Mouse (Mus musculus): ENCODE results near the gene Maml2. TPM values are rescaled to one million over a fixed set of nuclear protein-coding genes. Genes with fewer than 3 reads are reported as not detected.

The Maml2 gene
- polyA plus RNA-seq, 1 experiment from 2014 or later, result 6.3 TPM

GRCm38 (mm10) chr9:13607609-13608185 lies 309.9 kb downstream of the Maml2 start:
- DNase-seq (ENCODE audit: extremely low spot score, low spot score), result no peak
- H3K9me3 ChIP-seq, result no peaks in the 10 kb centered on the region
- no peak overlapping the region for H3K4me3 ChIP-seq
- H3K4me1 ChIP-seq, result peaks cover 14% of the 10 kb centered on the region
- H3K27me3 ChIP-seq (ENCODE audit: poor library complexity, severe bottlenecking), result no peaks in the 10 kb centered on the region
- WGBS, result 80% methylated on average over 8 of the region's 8 CpGs
- H3K36me3 ChIP-seq (replicated peaks), result no peaks in the 10 kb centered on the region
- no peak overlapping the region for H3K27ac ChIP-seq

- no peak overlapping the region for H3K27ac ChIP-seq
- no peaks in the 10 kb centered on the region for H3K36me3 ChIP-seq (replicated peaks)
- no peak overlapping the region for H3K4me3 ChIP-seq
- H3K4me1 ChIP-seq, result peaks cover 23% of the 10 kb centered on the region
- H3K9me3 ChIP-seq, result no peaks in the 10 kb centered on the region
- DNase-seq (ENCODE audit: extremely low spot score, low spot score), result no peak
- WGBS, result 61% methylated on average over 3 of the region's 3 CpGs
- H3K27me3 ChIP-seq (ENCODE audit: poor library complexity, severe bottlenecking), result no peaks in the 10 kb centered on the region
Measured at GRCm38 (mm10) chr9:13608532-13609071, 310.8 kb downstream of the Maml2 start.

GRCm38 (mm10) chr9:13611561-13611960 lies 313.8 kb downstream of the Maml2 start:
- Histone ChIP-seq H3K4me3 (no peak overlapping the region), H3K36me3 (replicated peaks) (no peaks in the 10 kb centered on the region), H3K9me3 (no peaks in the 10 kb centered on the region), H3K27ac (no peak overlapping the region), H3K27me3 (ENCODE audit: poor library complexity, severe bottlenecking) (no peaks in the 10 kb centered on the region), H3K4me1 (peaks cover 41% of the 10 kb centered on the region)
- WGBS, result 91% methylated on average over 3 of the region's 3 CpGs
- no peak for DNase-seq (ENCODE audit: extremely low spot score, low spot score)

GRCm38 (mm10) chr9:13612371-13612770 lies 314.6 kb downstream of the Maml2 start:
- 59% methylated on average over 8 of the region's 8 CpGs for WGBS
- Histone ChIP-seq H3K4me1 (peaks cover 48% of the 10 kb centered on the region), H3K4me3 (no peak overlapping the region), H3K27ac (no peak overlapping the region), H3K36me3 (replicated peaks) (no peaks in the 10 kb centered on the region), H3K9me3 (no peaks in the 10 kb centered on the region), H3K27me3 (ENCODE audit: poor library complexity, severe bottlenecking) (no peaks in the 10 kb centered on the region)
- no peak for DNase-seq (ENCODE audit: extremely low spot score, low spot score)

- Histone ChIP-seq H3K4me3 (0 out of 2 replicates have a peak overlapping the region, but pooled peaks have one; percentile 5), H3K27ac (peak overlapping the region; percentile 75), H3K36me3 (replicated peaks) (no peaks in the 10 kb centered on the region), H3K4me1 (peaks cover 40% of the 10 kb centered on the region), H3K27me3 (ENCODE audit: poor library complexity, severe bottlenecking) (no peaks in the 10 kb centered on the region), H3K9me3 (no peaks in the 10 kb centered on the region)
- peak; percentile 20 for DNase-seq (ENCODE audit: extremely low spot score, low spot score)
- 36% methylated on average over 8 of the region's 8 CpGs for WGBS
Measured at GRCm38 (mm10) chr9:13613325-13614268, 315.8 kb downstream of the Maml2 start.

GRCm38 (mm10) chr9:13616383-13617009 lies 318.7 kb downstream of the Maml2 start:
- DNase-seq (ENCODE audit: extremely low spot score, low spot score), result no peak
- H3K4me3 ChIP-seq, result no peak overlapping the region
- peaks cover 4% of the 10 kb centered on the region for H3K36me3 ChIP-seq (replicated peaks)
- 51% methylated on average over 5 of the region's 5 CpGs for WGBS
- H3K4me1 ChIP-seq, result peaks cover 43% of the 10 kb centered on the region
- H3K27ac ChIP-seq, result peak overlapping the region; percentile 15; the same call in 1 of the 2 replicates
- no peaks in the 10 kb centered on the region for H3K9me3 ChIP-seq
- H3K27me3 ChIP-seq (ENCODE audit: poor library complexity, severe bottlenecking), result no peaks in the 10 kb centered on the region

- no peaks in the 10 kb centered on the region for H3K27me3 ChIP-seq (ENCODE audit: poor library complexity, severe bottlenecking)
- 0 out of 2 replicates have a peak overlapping the region, but pooled peaks have one; percentile 4 for H3K27ac ChIP-seq
- no peak overlapping the region for H3K4me3 ChIP-seq
- H3K36me3 ChIP-seq (replicated peaks), result peaks cover 4% of the 10 kb centered on the region
- H3K9me3 ChIP-seq, result no peaks in the 10 kb centered on the region
- 81% methylated on average over 6 of the region's 6 CpGs for WGBS
- DNase-seq (ENCODE audit: extremely low spot score, low spot score), result no peak
- peaks cover 18% of the 10 kb centered on the region for H3K4me1 ChIP-seq
Measured at GRCm38 (mm10) chr9:13620794-13621193, 323.0 kb downstream of the Maml2 start.

- WGBS, result 98% methylated on average over 3 of the region's 3 CpGs
- peaks cover 16% of the 10 kb centered on the region for H3K4me1 ChIP-seq
- H3K36me3 ChIP-seq (replicated peaks), result peaks cover 4% of the 10 kb centered on the region
- H3K4me3 ChIP-seq, result no peak overlapping the region
- no peaks in the 10 kb centered on the region for H3K27me3 ChIP-seq (ENCODE audit: poor library complexity, severe bottlenecking)
- H3K9me3 ChIP-seq, result no peaks in the 10 kb centered on the region
- DNase-seq (ENCODE audit: extremely low spot score, low spot score), result no peak
- no peak overlapping the region for H3K27ac ChIP-seq
Measured at GRCm38 (mm10) chr9:13621941-13622340, 324.2 kb downstream of the Maml2 start.

GRCm38 (mm10) chr9:13622426-13622825 lies 324.7 kb downstream of the Maml2 start:
- no peak overlapping the region for H3K4me3 ChIP-seq
- no peaks in the 10 kb centered on the region for H3K9me3 ChIP-seq
- H3K27ac ChIP-seq, result no peak overlapping the region
- H3K27me3 ChIP-seq (ENCODE audit: poor library complexity, severe bottlenecking), result no peaks in the 10 kb centered on the region
- H3K4me1 ChIP-seq, result peaks cover 13% of the 10 kb centered on the region
- peaks cover 4% of the 10 kb centered on the region for H3K36me3 ChIP-seq (replicated peaks)
- 89% methylated on average over 5 of the region's 5 CpGs for WGBS
- DNase-seq (ENCODE audit: extremely low spot score, low spot score), result no peak

GRCm38 (mm10) chr9:13623892-13624422 lies 326.2 kb downstream of the Maml2 start:
- no peak for DNase-seq (ENCODE audit: extremely low spot score, low spot score)
- whole genome bisulfite sequencing, result 96% methylated on average over 3 of the region's 3 CpGs
- H3K4me3 ChIP-seq, result no peak overlapping the region

GRCm38 (mm10) chr9:13624780-13625179 lies 327.0 kb downstream of the Maml2 start:
- Histone ChIP-seq H3K9me3 (no peaks in the 10 kb centered on the region), H3K27me3 (ENCODE audit: poor library complexity, severe bottlenecking) (no peaks in the 10 kb centered on the region), H3K4me3 (no peak overlapping the region), H3K36me3 (replicated peaks) (peaks cover 4% of the 10 kb centered on the region), H3K4me1 (peaks cover 13% of the 10 kb centered on the region), H3K27ac (no peak overlapping the region)
- 89% methylated on average over 1 of the region's 1 CpGs for WGBS
- DNase-seq (ENCODE audit: extremely low spot score, low spot score), result no peak

More at GRCm38 (mm10) chr9:13623892-13624422, 326.2 kb downstream of the Maml2 start:
- no peaks in the 10 kb centered on the region for H3K9me3 ChIP-seq
- H3K36me3 ChIP-seq (replicated peaks), result peaks cover 4% of the 10 kb centered on the region
- H3K4me1 ChIP-seq, result peaks cover 13% of the 10 kb centered on the region
- no peak overlapping the region for H3K27ac ChIP-seq
- no peaks in the 10 kb centered on the region for H3K27me3 ChIP-seq (ENCODE audit: poor library complexity, severe bottlenecking)

- Histone ChIP-seq H3K9me3 (no peaks in the 10 kb centered on the region), H3K4me1 (peaks cover 13% of the 10 kb centered on the region), H3K4me3 (no peak overlapping the region), H3K27me3 (ENCODE audit: poor library complexity, severe bottlenecking) (no peaks in the 10 kb centered on the region), H3K36me3 (replicated peaks) (peaks cover 4% of the 10 kb centered on the region), H3K27ac (no peak overlapping the region)
- no peak for DNase-seq (ENCODE audit: extremely low spot score, low spot score)
- WGBS, result 90% methylated on average over 3 of the region's 3 CpGs
Measured at GRCm38 (mm10) chr9:13625215-13625614, 327.5 kb downstream of the Maml2 start.

Data from forebrain, embryonic 10.5 days (tissue).